Mouse (Mus musculus) hindbrain, embryonic 16.5 days (tissue): ENCODE data around the gene Cisd1. TPM values are rescaled to one million over a fixed set of nuclear protein-coding genes. Genes with fewer than 3 reads are reported as not detected.
A peak's percentile ranks its signal among the peaks of the same experiment; 100 is the strongest.

ENCODE experiments used
- ATAC-seq: fragments of 200-750 bp; cut with Nextera tagmentation; 2 replicates; pipeline ENCODE4 v1.8.0; 2017; ENCODE audit warnings: moderate TSS enrichment, moderate library complexity
- H3K27ac ChIP-seq: fragments of 300-500 bp; sonication (generic); 2 replicates; pipeline ENCODE4 v1.5.1; 2014; ENCODE audit warnings: low read depth, mild to moderate bottlenecking, control low read depth, low read length, moderate library complexity
- H3K27me3 ChIP-seq: fragments of 300-500 bp; sonication (generic); replicated peaks from 2 replicates; pipeline ENCODE4 v1.6.1; 2014; ENCODE audit warnings: low read length; ENCODE audit not compliant: control insufficient read depth, insufficient read depth
- H3K36me3 ChIP-seq: fragments of 300-500 bp; sonication (generic); 2 replicates; pipeline ENCODE4 v1.6.1; 2014; ENCODE audit warnings: mild to moderate bottlenecking, low read length, moderate library complexity, mixed read lengths; ENCODE audit not compliant: control insufficient read depth, insufficient read depth
- H3K4me1 ChIP-seq: fragments of 300-500 bp; sonication (generic); 2 replicates; pipeline ENCODE4 v1.6.1; 2014; ENCODE audit warnings: low read depth, low read length; ENCODE audit not compliant: control insufficient read depth, insufficient read depth
- H3K4me2 ChIP-seq: fragments of 300-500 bp; sonication (generic); 2 replicates; pipeline ENCODE4 v1.6.1; 2014; ENCODE audit warnings: mild to moderate bottlenecking, low read length, control low read depth, moderate library complexity
- H3K4me3 ChIP-seq: fragments of 300-500 bp; sonication (generic); 2 replicates; pipeline ENCODE4 v1.5.1; 2014; ENCODE audit warnings: mild to moderate bottlenecking, low read length, control low read depth, moderate library complexity
- H3K9ac ChIP-seq: fragments of 300-500 bp; sonication (generic); 2 replicates; pipeline ENCODE4 v1.6.1; 2014; ENCODE audit warnings: low read depth, mild to moderate bottlenecking, control low read depth, low read length, moderate library complexity
- H3K9me3 ChIP-seq: fragments of 300-500 bp; sonication (generic); 2 replicates; pipeline ENCODE4 v1.6.1; 2014; ENCODE audit warnings: mild to moderate bottlenecking, low read length, moderate library complexity; ENCODE audit not compliant: control insufficient read depth
- WGBS: fragments of 180-500 bp; shearing (Covaris S2); extraction: QIAGEN DNeasy Blood & Tissue Kit; methylation state at CpG from one replicate; pipeline ENCODE4 v1.1.7; 2014; 5-methylcytosine and 5-hydroxymethylcytosine counted together
- polyA plus RNA-seq: library from polyadenylated mRNA; unstranded; fragments of >200 nt; fragmentation: Nextera tagmentation; extraction: Ambion mirVana; gene quantifications from 2 replicates; pipeline ENCODE4 v1.2.1, GENCODE M21; 2015

Gene Cisd1
- polyA plus RNA-seq, 1 experiment from 2014 or later = 365 TPM

GRCm38 (mm10) chr10:71292254-71292653 is 52.5 kb downstream of the Cisd1 start:
- no peaks in the 10 kb centered on the region for H3K4me1 ChIP-seq
- no peaks in the 10 kb centered on the region for H3K9me3 ChIP-seq
- H3K27me3 ChIP-seq = no peaks in the 10 kb centered on the region
- no peak overlapping the region for H3K27ac ChIP-seq
- WGBS = 41% methylated on average over 3 of the region's 11 CpGs
- ATAC-seq = 0 out of 2 replicates have a peak, but pooled peaks have one; percentile 20
- H3K36me3 ChIP-seq = no peaks in the 10 kb centered on the region
- 0 out of 2 replicates have a peak overlapping the region, but pooled peaks have one; percentile 4 for H3K4me2 ChIP-seq
- no peak overlapping the region for H3K4me3 ChIP-seq
- no peak overlapping the region for H3K9ac ChIP-seq

- Histone ChIP-seq H3K36me3 (no peaks in the 10 kb centered on the region), H3K4me3 (no peak overlapping the region), H3K9me3 (no peaks in the 10 kb centered on the region), H3K27me3 (no peaks in the 10 kb centered on the region), H3K27ac (no peak overlapping the region), H3K9ac (no peak overlapping the region), H3K4me2 (no peak overlapping the region), H3K4me1 (no peaks in the 10 kb centered on the region)
- 13% methylated on average over 4 of the region's 4 CpGs for WGBS
- 0 out of 2 replicates have a peak, but pooled peaks have one; percentile 24 for ATAC-seq
Observed at GRCm38 (mm10) chr10:71291801-71292200, 53.0 kb downstream of the Cisd1 start.

- Histone ChIP-seq H3K36me3 (no peaks in the 10 kb centered on the region), H3K27me3 (no peaks in the 10 kb centered on the region), H3K9ac (no peak overlapping the region), H3K9me3 (no peaks in the 10 kb centered on the region), H3K4me3 (no peak overlapping the region), H3K4me1 (no peaks in the 10 kb centered on the region), H3K4me2 (no peak overlapping the region), H3K27ac (no peak overlapping the region)
- 30% methylated on average over 3 of the region's 3 CpGs for WGBS
- ATAC-seq = no peak
Observed at GRCm38 (mm10) chr10:71291179-71291661, 53.5 kb downstream of the Cisd1 start.

GRCm38 (mm10) chr10:71285126-71285580 is 59.6 kb downstream of the Cisd1 start, which contains the start of gene Ube2d1:
Gene Ube2d1, minus strand, starts transcription at chr10:71285262.
- peak; percentile 96 for ATAC-seq
- under 1% methylated on average over 47 of the region's 50 CpGs for WGBS
- peak within 1 kb of the TSS; percentile 88 for H3K9ac ChIP-seq
- H3K9me3 ChIP-seq = no peaks in the 10 kb centered on the region
- H3K4me3 ChIP-seq = peak within 1 kb of the TSS; percentile 70
- peak within 1 kb of the TSS; percentile 67 for H3K4me2 ChIP-seq
- H3K27ac ChIP-seq = peak within 1 kb of the TSS; percentile 83
- H3K36me3 ChIP-seq = no peaks in the 10 kb centered on the region
- H3K27me3 ChIP-seq = no peaks in the 10 kb centered on the region
- peaks cover 16% of the 10 kb centered on the region for H3K4me1 ChIP-seq

GRCm38 (mm10) chr10:71284511-71285125 is 60.1 kb downstream of the Cisd1 start:
- Histone ChIP-seq H3K36me3 (no peaks in the 10 kb centered on the region), H3K4me1 (peaks cover 16% of the 10 kb centered on the region), H3K27ac (peak overlapping the region; percentile 83), H3K4me3 (peak overlapping the region; percentile 70), H3K9me3 (no peaks in the 10 kb centered on the region), H3K4me2 (peak overlapping the region; percentile 67), H3K9ac (peak overlapping the region; percentile 88), H3K27me3 (no peaks in the 10 kb centered on the region)
- 0% methylated on average over 26 of the region's 41 CpGs for WGBS
- ATAC-seq = peak; percentile 82

- WGBS = 8% methylated on average over 8 of the region's 8 CpGs
- Histone ChIP-seq H3K27ac (peak overlapping the region; percentile 83; the same call in 1 of the 2 replicates), H3K4me3 (peak overlapping the region; percentile 70), H3K4me1 (peaks cover 16% of the 10 kb centered on the region), H3K9ac (peak overlapping the region; percentile 88), H3K27me3 (no peaks in the 10 kb centered on the region), H3K9me3 (no peaks in the 10 kb centered on the region), H3K36me3 (no peaks in the 10 kb centered on the region), H3K4me2 (peak overlapping the region; percentile 67)
- no peak for ATAC-seq
Observed at GRCm38 (mm10) chr10:71284131-71284510, 60.6 kb downstream of the Cisd1 start.

Other genes with a start within 250 kb of the Cisd1 start
- gene Bicc1, start 185.3 kb downstream of the Cisd1 start, polyA plus RNA-seq = 4.9 and 6.6 TPM in 2 replicates
- gene Tfam, start 106.7 kb downstream of the Cisd1 start, polyA plus RNA-seq = 41.4 and 50.6 TPM in 2 replicates
- 153 and 166 TPM in 2 replicates for gene Ube2d1, start 59.7 kb downstream of the Cisd1 start, polyA plus RNA-seq
- gene Ipmk, start 2.8 kb upstream of the Cisd1 start, polyA plus RNA-seq = 14.1 and 15.9 TPM in 2 replicates